Mouse (Mus musculus): ENCODE data around the gene Dcps. TPM values are rescaled to one million over a fixed set of nuclear protein-coding genes. Genes with fewer than 3 reads are reported as not detected.

The Dcps gene
- 35.0 to 41.1 TPM (median 37.4 TPM) in 4 replicates for total RNA-seq (2023; ENCODE audit: inconsistent age)

GRCm38 (mm10) chr9:35175251-35176123 is at the start of gene Dcps:
TSS of gene Dcps (minus strand) at chr9:35176061.

GRCm38 (mm10) chr9:35210542-35211474 is 34.9 kb upstream of the Dcps start, which contains the start of gene Foxred1:
TSS of gene Foxred1 (minus strand) at chr9:35211055.

DNA sequence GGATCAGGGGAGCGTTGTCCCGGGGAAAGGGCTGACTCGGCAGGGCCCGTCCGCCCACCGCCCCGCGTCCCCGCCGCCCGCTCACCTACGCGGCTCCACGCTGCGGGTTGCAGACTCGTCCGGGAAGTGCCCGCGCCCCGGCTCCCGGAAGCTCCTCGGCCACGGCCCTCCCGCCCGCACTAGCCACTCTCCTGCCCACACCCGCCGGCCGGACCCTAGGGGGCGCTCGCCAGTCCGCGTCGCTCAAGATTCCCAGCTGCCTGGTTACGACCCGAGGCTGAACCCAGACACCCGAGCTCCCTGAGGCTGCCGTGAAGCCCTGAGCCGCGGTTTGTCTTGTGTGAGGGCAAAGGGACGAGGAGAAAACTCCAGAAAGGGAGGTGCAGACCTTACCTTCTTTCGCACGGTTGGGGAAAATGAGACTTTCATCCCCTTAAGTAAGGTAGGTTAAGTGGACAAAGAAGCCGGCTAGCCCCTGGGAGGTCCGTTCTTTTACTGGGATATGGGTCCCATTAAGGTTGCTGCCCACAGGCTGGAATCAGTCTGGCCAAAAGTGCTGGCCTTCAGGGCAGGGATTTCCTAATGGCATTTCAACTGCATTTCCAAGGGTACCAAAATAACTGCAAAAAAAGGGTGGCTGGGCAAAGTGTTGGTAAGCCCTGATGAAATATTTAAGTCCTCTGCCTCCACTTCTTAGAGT is 24.1 kb upstream of the Dcps start, which contains the start of the genes Srpr and Tirap:
Srpr (plus strand) TSS at position 404 of the 700 bp plus-strand sequence.
Tirap (minus strand) TSS at position 520 of the 700 bp plus-strand sequence.

GRCm38 (mm10) chr9:35119168-35119567 is 56.7 kb downstream of the Dcps start, which contains the start of gene St3gal4:
TSS of gene St3gal4 (minus strand) at chr9:35119268.

Other genes starting within 250 kb of the Dcps start
- gene St3gal4, start 56.8 kb downstream of the Dcps start, total RNA-seq (2023; ENCODE audit: inconsistent age) = 11.0 to 16.1 TPM (median 12.6 TPM) in 4 replicates
- gene Srpr, start 24.1 kb upstream of the Dcps start, total RNA-seq (2023; ENCODE audit: inconsistent age) = 123 to 133 TPM (median 128 TPM) in 4 replicates
- gene Tirap, start 24.2 kb upstream of the Dcps start, total RNA-seq (2023; ENCODE audit: inconsistent age) = 14.0 to 17.1 TPM (median 15.8 TPM) in 4 replicates
- gene Foxred1, start 35.0 kb upstream of the Dcps start, total RNA-seq (2023; ENCODE audit: inconsistent age) = 32.4 to 40.0 TPM (median 35.1 TPM) in 4 replicates
- gene Fam118b, start 91.7 kb upstream of the Dcps start, total RNA-seq (2023; ENCODE audit: inconsistent age) = 20.6 to 23.4 TPM (median 22.2 TPM) in 4 replicates
- 23.8 to 29.7 TPM (median 24.8 TPM) in 4 replicates for gene Rpusd4, start 91.8 kb upstream of the Dcps start, total RNA-seq (2023; ENCODE audit: inconsistent age)
- 6.0 to 9.6 TPM (median 7.2 TPM) in 4 replicates for gene Cdon, start 245.1 kb upstream of the Dcps start, total RNA-seq (2023; ENCODE audit: inconsistent age)